Mouse (Mus musculus): ENCODE data around the gene Cenpb.

Cenpb gene

DNA sequence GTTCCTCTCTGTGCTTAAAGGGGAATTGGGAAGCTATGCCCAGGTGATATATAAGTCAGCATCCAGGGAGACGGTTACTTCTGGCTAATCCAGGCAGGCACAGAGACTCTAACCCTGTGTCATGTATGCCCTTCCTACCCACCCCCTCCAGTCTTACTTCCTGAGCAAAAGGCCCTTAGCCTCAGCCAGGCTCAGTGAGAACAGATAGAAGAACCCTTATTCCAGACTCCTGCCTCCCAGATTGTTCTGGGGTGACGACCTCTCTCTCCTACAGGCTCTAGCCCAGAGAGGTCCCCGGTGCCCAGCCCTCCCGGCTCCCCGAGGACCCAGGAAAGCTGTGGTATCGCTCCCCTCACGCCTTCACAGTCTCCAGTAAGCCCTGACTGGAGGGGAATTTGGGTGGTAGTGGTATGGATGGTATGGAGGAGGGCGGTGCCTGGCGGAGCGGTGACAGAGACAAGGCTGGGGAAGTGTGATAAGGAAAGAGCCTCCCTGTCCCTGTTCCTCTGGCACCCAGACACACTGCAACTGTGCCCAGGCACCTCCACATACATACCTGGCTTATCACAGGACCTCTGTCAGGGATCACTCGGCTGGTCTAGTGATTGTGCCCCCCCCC lies 44.2 kb downstream of the Cenpb start:
- no peak for DNase-seq

DNA sequence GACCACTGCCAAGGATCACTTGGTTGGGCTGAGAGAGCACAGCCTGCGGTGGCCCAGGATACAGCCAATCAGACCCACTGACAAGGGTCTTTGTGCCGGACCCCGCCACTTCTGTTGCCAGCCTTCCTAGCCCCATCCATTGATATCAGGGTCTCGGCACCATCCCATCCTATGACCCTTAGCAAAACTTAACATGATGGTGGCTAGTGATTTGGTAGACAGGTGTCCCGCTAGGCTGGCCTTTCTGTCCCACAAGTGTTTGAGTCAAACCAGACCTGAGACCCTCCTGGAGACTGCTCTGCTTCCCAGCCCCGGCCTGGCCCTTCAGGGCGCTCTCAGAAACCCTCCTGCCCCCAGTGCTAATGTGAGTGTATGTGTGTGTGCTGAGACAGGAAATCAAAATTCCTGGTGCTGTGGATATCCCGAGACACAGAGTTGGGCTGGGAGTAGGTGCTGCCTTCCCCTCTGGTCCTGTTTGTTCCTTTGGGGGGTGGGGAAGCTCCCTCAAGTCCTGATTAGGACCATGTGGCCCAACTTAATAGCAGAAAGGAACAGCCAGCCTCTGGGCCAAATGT lies 45.0 kb downstream of the Cenpb start:
- DNase-seq: no peak

DNA sequence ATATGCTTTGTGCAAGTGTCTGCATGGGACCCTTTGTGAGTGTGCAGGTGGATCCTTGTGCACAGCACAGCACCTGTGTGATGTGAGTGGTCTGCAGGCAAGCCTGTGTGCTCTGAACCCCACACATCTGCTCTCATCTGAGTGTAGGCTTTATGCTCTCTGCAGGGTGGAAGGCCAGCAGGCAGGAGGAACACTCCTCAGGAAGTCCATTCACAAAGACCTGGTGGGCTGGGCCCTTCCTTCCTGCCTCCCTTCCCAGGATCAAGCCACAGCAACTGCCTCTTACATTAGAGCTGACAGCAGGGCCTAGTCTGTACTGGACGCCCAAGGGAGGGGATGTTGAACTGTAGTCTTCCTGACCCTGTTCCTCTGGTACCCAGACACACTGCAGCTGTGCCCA lies 45.5 kb downstream of the Cenpb start:
- peak; percentile 50 to 51 for DNase-seq

DNA sequence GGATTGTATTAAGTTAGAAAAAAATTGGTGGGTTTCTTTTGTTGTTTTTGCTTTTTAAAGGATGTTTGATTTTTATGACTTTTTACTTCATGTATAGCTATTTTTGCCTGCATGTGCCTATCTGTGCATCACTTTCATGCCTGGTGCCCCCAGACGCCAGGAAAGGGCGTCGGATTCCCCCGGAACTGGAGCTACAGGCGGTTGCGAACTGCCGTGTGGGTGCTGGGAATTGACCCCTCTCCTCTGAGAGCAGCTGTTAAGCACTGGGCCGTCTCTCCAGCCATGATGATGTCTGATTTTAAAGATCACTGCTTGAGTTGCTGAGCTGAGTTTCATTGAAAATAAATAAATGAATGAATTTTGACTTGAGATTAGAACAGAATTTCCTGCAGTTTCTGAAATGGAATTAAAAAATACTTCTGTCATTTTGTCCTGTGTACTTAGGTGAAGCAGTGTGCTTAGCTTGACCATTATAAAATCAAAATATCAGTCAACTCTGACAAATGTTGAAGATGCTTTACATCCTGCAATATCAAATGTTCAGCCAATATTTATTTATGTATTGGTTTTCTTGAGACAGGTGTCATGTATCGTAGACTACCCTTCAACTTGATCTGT lies 46.8 kb downstream of the Cenpb start, which contains the start of gene Gm11037:
Gene Gm11037, plus strand, starts transcription at position 568 of the 618 bp plus-strand sequence.
- DNase-seq: no peak

DNA sequence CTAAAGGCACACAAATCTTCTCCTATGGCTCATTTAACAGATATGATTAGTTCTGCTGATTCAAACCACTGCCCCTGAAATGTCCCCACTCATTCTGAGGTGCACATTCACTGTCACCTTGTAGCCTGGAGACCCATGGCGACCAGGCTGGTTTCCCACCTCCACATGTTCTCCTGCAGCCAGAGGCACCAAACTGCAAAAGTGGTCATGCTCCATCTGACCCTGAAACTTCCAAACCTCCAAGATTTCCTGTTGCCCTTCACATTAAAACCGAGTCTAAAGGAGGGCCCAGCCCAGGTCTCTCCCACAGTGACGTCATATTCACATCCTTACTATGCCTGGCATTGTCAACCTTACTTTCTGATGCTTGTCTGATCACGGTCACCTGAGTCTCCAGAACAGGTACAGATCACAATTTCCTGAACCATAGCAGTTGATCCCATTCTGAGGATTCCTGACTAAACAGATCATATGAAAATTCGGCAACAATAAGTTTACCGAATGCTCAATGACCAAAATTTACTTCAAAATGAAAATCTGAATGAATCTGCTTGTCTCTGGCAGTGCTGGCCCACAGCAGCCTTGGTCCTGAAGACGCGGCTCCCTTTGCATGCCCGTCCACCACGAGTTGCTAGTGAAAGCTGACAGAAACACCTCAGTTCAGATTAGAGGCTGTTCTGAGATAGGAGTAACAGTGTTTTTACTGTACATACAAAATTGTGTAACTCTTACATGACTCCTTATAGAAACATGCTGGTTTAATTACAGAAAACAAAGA lies 47.6 kb downstream of the Cenpb start:
- DNase-seq: no peak

DNA sequence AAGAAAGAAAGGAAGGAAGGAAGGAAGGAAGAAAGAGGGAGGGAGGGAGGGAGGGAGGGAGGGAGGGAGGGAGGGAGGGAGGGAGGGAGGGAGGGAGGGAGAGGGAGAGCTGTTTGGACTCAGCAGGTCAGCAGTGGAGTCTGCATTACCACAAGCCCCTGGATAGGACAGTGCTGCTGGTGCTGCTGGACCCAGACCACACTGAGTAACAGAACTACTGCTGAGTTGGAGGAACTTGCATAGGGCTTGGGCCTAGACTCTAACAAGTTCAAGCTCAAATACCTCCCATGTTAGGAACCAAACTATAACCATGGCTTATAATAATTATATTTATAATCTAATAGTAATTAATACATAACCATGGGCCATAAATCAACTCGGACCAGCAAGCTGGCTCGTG lies 49.0 kb downstream of the Cenpb start:
- no peak for DNase-seq

DNA sequence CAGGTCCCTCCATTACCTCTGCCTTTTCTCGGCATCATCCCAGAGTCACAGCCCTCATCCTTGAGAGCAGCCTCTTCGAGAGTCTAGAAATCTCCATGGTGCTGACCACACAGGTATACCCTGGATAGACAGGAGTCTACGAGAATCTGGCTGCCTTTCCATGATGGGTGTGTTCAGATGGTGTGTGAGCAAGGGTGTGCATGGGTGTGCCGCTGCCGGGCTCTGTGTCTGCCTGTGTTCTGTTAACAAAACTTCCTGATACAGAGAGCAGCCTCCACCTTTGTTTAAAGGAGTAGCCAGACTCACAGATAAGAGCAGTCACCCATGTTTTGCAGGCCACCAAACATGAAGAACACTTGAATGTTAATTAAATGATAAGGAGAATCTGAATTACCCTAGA lies 50.0 kb downstream of the Cenpb start:
- no peak for DNase-seq

DNA sequence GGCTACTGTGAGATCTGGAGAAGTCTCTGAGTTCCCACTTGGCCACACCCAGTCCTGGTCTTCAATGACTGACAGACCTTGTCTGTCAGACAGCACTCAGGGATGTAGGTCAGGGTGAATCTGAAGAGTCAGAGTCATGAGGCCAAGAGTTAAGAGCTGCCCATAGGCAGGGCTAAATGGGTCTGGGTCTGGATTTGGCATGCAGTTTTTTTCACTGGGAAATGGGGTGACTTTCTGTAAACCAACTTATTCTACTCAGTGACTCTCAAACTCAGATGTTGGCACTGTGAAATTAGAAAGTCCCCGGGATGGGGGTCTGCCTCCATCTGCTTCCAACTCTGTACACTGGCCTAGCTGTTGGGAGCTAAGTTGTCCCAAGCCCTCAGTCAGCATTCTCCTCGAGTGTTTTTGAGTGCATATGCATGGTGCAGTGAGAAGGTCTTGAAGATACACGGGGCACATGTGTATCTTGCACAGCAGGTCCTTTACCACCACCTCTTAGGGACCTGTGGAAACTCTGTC lies 51.2 kb downstream of the Cenpb start:
- no peak for DNase-seq

DNA sequence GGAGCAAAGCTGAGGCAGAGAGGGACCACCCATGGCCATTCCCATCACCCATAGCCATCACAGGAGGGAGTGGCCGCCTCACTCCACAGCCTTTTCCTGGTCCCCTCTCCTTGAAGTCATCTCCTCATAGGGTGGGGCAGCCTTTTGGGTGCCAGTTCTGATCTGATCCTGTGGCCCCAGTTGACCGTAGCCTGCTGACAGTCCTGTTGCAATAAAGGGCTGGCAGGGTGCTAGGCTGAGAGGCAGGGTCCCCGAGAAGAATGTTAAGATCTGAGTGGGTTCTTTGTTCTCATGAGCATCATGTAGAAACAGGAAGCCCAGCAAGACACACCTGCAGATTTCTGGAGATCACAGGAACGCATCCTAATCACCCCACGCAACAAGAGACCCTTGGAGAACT lies 51.7 kb downstream of the Cenpb start:
- DNase-seq: no peak

DNA sequence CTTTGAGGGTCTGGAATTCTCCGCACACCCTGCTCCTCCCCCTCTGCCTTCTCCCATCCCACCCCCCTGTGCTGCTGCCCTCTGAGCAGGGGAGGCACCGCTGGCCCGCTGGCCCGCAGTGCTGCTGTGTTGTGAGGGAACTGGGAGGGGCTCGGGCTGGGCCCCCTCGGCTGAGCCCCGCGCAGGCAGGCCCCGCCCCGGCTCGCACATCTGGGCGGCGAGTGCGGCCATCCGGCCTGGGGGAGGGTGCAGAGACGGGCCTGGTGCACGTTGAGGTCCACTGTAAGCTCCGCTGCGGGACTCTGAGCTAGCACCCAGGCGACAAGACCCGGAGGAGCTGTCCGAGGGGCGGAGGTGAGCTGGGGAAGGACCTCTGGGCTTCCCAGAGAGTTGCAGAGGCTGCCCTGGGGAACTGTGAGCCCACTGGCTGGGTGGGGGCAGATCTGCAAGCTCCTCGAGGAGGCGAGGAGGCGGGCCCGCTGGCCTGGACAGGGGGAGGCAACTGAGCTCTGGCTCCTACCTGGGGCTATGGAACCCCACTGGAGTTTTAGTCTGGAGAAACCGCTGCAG lies 52.6 kb downstream of the Cenpb start, which contains the start of gene Hspa12b:
Gene Hspa12b, plus strand, starts transcription at position 120 of the 570 bp plus-strand sequence.
- peak in 1 of 2 experiments; percentile 23 for DNase-seq

DNA sequence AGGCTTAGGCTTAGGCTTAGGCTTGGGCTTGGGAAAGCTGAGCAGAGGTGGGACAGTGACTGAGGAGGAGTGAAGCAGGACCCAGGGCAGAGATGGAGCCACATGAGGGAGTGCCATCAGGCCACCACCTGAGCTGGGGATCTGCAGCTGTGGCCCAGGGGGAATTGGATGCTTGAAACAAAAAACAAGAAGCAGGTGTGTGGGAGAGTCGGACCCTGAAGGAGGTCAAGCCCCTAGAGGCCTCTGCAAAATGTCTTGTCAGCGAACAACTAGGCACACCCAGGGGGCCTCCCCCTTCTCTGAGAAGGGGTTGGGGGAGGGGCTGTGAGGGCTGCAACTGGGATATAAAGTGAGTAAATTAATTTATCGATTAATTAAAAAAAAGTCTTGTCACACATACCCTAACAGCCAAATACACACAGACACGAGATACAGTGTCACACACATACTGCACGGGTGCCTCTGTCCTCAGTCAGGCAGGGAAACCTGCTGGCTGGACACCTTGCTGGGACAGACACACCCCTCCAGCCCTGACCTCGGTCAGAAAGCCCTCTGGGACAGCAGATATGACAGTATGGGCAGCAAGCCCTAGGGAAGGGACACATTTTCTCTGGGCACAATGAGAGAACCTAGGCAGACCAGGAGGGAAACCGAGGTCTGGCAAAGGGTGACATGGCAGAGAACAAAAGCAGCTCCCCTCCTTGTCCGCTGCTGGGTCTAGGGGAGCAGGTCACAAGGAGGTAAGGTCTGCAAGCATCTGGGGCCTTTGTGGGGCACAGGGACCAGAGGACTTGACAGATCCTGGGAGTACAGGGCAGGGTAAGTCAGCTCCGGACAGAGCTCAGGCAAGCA lies 53.7 kb downstream of the Cenpb start:
- no peak for DNase-seq

All from kidney, adult 8-10 months (tissue).